Mouse (Mus musculus): ENCODE results near the gene Zfr2. TPM values are rescaled to one million over a fixed set of nuclear protein-coding genes. Genes with fewer than 3 reads are reported as not detected.
A peak's percentile ranks its signal among the peaks of the same experiment; 100 is the strongest.

The Zfr2 gene
- 14.0 and 22.3 TPM in 2 replicates for total RNA-seq (2021)
- long read RNA-seq, partial matches to known transcripts = 1 of 10 reads
- long read RNA-seq, other reads (novel, unspliced or antisense) = 8 of 10 reads

DNA sequence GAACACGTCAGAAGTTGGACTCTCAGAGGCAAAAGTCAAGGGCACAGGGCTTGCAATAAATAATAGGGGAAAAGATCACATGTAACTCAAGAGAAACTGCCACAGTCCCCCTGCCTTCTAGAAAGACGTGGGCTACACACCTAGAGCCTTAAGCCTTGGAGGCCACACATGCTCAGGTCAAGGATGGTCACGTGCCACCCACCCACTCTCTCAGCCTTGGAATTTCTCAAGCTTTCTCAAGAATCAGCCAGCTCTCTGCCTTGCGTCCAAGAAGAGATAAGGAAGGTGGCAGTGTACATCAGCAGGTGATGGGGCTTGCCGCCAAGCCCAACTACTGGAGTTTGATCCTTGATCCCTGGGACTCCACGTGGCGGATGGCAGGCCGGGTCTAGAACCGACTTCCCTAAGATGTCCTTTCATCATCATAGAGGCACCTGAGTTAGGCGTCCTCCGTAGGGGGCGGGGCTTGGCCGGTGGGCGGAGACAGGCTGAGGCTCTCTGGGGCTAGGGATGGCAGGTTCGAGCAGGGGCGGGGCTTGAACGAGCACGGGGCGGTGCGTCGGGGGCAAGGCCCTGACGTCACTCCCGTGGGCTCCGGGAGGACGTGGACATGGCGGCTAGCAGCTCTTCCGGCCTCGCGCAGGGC, at the start of gene Zfr2:
Gene Zfr2 (plus strand): TSS at position 576 of the 646 bp plus-strand sequence.
- peak; percentile 95 for DNase-seq

DNA sequence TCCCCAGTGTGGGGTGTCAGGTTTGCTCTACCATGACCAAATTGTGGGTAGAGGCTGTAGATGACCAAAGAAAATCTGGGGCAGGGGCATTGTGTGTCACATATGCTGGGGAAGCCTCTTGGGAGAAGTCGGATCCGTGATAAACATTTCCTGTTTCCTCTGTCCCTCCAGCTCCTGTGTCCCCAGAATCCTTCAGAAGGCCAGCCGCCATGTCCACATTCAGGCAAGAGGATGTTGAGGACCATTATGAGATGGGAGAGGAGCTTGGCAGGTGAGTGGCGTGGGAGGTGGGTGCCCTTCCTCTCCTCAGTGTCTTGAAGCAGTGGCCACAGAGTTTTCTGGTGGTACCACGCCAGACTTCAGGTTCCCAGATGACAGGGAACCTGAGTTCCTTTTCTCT, 49.1 kb upstream of the Zfr2 start, which contains the start of gene 4930442H23Rik:
Gene 4930442H23Rik (minus strand): TSS at position 45 of the 400 bp plus-strand sequence.
- DNase-seq = no peak

DNA sequence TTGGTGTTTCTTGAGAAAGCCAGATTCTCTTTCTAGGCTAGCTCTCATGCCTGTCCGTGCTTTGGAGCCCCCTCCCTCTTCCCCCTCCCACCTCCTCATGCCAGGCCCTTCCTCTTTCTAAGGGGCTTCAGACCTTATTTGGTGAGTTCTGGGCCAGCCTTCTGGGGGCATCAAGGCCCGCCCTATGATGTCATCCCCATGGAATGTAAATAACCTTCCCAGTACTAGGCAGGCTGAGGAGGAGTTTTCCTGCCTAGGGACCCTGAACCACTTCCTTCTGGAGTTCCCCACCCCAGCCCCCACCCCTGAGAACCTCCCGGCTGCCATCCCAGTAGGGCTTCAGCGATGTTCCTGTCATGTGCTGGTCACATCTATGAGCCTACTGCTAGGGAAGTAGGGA, 48.2 kb upstream of the Zfr2 start:
- no peak for DNase-seq

DNA sequence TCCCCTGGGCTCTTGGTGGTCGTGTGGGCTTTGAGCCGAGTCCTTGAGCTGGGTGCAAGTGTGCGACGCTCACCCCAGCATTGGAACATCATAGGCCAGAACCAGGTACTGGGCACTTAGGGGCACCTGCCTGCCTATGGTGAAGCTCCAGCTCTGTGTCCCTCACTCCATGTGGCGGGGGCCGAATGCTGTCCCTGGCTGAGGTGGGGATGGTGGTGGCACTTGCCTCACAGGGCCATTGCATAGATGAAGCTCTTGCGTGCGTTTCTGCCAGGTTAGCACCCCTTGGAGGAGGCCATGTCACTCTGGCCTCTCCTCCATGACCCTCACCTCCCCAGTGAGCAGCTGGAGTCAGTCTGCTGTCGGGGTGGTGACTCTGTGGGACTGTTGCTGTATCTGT, 45.8 kb upstream of the Zfr2 start:
- DNase-seq = no peak

DNA sequence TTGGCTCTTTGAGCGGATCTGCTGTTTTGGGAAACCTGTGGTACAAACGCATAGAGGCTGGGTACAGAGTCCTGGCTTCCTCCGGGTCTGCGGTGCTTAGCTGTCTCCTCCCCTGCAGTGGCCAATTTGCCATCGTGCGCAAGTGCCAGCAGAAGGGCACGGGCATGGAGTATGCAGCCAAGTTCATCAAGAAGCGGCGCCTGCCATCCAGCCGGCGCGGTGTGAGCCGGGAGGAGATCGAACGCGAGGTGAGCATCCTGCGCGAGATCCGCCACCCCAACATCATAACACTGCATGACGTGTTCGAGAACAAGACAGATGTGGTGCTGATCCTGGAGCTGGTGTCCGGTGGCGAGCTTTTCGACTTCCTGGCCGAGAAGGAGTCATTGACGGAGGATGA, 43.1 kb upstream of the Zfr2 start:
- DNase-seq = no peak

DNA sequence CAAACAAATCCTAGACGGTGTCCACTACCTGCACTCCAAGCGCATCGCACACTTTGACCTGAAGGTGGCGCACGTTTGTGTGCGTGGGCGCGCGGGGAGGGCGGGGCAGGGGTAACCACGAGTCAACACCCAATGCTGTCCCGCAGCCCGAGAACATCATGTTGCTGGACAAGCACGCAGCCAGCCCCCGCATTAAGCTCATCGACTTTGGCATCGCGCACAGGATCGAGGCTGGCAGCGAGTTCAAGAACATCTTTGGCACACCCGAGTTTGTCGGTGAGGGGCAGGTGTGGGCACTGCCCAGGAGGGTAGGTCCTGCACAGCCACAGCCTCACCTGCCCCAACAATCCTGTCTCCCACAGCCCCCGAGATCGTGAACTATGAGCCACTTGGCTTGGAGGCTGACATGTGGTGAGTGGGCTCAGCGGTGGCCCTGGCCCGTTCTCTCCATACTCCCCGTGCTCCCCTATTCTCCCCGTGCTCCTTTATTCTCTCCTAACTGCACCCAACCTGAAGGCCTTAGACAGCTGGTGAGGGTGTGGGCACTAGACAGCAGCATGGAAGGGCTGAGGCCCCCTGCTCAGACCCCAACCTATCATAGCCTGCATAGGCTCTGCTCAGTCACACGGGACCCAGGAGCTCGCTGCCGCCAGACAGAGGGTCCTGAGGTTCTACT, 42.6 kb upstream of the Zfr2 start:
- no peak for DNase-seq

DNA sequence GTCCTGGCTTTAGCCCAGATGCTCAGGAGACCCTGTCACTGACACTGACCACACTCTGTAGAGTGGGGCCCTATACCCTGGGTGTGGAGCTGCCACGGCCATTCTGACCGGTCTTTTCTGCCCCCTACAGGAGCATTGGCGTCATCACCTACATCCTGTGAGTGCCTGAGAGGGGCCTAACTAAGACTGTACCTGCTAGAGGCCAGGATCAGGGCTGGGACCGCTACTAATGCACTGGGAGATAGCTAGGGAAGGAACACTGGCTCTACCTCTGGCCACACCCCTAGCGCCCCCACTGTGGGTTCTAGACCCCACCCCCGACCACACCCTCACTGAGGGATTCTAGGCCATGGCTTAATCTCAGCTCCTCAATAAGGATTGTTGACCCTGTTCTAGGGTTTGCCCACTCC, 42.0 kb upstream of the Zfr2 start:
- DNase-seq = no peak

DNA sequence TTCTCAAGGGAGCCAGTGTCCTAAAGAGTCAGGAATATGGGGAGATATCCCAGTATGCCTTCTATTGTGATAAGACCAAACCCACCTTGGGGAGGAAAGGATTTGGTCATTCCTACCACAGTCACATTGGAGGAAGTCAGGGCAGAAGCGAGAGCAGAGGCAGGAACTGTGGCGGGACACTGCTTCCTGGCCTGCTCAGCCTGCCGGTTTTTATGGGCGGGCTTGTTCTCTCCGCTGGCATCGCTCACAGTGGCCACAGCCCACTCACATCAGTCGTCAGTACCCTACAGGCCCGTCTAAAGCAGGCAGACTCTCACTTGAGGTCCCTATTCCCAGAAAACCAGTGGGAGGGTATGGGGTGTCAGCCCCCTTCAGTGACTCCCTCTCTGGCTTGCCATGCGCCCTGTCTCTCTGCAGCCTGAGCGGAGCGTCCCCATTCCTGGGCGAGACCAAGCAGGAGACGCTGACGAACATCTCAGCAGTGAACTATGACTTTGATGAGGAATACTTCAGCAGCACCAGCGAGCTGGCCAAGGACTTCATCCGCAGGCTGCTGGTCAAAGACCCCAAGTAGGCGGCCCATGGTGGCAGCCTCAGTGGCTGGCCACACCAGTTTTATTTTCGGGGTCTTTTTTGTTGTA, 41.5 kb upstream of the Zfr2 start:
- DNase-seq = no peak

DNA sequence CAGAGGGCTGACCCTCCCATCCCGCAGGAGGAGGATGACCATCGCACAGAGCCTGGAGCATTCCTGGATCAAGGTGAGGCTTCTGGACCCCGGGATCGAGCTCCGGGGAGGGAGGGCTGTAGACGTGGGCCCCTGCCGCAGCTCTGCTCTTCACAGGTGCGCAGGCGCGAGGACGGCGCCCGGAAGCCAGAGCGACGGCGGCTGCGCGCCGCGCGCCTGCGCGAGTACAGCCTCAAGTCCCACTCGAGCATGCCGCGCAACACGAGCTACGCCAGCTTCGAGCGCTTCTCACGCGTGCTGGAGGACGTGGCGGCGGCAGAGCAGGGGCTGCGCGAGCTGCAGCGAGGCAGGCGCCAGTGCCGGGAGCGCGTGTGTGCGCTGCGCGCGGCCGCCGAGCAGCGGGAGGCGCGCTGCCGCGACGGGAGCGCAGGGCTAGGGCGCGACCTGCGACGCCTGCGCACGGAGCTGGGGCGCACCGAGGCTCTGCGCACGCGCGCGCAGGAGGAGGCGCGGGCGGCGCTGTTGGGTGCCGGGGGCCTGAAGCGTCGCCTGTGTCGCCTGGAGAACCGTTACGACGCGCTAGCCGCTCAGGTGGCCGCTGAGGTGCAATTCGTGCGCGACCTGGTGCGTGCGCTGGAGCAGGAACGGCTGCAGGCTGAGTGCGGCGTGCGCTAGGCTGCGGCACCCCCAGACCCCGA, 40.5 kb upstream of the Zfr2 start:
- peak; percentile 83 for DNase-seq

DNA sequence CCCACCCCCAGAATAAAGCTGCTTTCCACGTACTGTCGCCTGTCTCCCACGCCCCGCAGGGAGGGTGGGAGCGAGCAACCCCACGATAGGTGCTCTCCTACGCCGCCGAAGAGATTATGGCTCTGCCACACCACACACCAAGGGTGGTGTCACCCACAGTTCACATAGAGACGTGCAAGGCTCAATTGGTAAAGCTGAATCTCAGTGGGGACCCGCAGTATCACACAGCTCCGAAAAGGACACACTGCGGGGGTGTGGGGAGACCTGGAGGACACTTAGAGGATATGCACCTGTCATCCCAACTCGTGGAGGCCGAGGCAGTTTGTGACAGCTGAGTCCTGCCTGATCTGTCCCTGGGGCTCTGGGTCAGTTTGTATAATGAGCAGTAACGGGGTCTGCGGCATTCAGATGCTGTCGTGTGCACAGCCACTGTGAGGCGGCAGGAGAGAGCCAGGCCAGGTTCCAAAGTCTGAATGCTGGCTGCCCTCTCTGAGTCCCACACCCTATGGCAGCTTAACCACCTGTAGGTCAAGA, 39.9 kb upstream of the Zfr2 start:
- no peak for DNase-seq

DNA sequence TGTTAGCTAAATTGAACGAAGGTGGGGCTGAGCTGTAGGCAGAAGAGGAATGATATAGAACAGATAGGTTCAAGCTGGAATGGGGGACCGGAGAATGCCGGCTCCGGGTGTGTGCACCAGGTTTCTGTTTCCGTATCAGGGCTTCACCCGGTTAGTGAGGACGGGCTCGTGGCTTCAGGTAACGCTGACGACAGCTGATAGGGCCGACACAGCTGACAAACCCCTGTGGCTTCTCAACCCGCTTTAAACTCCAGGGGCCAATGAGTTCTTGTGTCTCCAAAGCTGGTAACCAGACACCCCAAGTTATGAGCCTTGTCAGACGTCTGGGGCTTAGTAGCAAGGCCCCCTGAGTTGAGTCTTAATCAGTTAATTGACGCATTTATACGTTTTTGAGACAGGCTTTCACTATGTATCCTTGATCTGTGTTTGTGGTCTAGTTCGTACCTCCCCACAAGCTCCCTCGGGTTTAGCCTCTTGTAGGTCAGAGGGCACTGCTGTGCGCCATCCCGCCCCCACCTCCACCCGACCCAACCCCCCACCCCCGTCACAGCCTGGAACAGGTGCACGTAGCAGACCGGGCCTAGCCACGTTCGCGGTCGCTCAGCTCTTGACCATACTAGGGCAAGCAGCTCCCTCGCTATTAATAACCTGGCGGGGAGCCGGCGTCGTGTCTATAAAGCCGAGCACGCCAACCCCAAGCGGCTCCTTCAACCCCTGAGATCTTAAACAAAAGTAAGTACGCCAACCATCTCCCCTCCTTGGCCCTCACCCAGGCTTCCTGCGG, 38.8 kb upstream of the Zfr2 start:
- DNase-seq = no peak

DNA sequence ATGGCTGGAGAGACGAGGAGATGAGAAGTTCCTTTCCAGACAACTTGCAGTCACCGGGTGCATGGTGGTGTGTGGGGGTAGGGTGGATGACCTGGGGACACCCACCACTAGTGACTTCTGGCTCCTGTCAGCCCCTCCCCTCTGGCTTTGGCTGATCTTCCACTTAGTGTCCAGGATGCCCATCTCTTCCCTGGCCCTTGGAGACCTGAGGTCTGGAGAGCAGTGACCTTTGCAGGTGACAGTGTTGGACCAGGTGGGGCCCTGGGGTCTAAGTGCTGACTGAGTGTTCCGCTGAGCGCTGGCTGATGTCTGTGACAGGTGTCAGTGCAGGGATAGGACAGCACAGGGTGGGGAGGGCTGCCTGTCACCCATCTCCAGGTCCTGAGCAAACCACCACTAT, 37.7 kb upstream of the Zfr2 start:
- DNase-seq = no peak

DNA sequence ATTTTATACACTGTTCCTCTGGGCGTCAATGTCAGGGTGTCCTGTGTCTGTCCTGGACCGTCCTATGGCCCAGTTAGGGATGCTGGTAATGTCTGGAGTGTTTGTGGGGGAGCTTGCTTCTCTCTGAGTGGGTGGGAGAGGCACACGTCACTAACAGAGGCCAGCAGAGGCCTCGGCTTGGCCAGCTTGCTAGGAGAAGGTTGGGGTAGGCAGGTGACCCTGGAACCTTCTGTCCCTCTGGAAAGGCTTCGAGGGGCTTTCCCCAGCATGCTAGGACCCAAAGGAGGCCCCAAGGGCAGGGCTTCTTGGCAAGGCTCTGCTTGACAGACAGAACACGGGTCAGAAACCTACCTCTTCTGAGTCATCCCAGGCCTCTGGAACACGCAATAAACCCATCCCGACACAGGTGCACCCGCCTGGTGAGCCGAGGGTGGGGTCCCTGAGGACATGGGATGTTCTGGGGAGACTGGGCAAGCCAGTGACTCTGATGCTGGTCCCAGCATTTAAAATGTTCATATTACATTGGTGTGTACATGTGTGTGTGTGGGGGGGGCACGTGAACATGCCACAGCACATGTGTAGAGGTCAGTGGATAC, 36.4 kb upstream of the Zfr2 start:
- no peak for DNase-seq

DNA sequence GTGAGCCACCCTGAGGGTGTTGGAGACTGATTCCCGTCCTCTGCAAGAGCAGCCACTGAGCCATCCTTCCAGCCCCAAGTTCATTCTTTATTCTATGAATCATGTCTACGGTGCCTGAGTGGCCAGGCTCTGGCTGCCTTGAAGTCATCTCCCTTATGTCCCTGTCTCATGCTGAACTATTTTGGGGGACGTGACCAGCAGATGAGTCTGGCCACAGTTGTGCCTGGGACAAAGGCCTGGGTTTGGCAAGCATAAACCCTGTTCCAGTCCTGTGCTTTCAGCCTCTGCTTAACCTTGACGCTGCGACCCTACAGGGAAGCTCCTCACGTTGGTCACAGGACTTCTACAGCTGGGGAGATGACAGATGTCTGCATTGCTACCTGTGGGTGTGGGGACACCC, 35.6 kb upstream of the Zfr2 start:
- DNase-seq = no peak

DNA sequence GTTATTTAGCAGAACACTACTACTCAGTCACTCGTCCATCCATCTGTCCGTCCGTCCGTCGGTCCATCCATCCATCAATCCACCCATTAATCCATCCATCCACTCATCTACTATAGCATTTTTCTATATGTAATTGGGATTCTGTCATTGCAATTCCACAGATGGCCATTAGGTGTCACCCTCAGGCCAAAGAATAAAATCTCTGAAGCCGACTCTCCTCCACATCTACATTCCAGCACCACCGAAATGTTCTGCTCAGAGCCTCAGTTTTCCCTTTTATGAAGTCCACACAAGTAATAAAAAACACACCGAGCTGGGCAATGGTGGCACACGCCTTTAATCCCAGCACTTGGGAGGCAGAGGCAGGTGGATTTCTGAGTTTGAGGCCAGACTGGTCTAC, 34.7 kb upstream of the Zfr2 start:
- no peak for DNase-seq

DNA sequence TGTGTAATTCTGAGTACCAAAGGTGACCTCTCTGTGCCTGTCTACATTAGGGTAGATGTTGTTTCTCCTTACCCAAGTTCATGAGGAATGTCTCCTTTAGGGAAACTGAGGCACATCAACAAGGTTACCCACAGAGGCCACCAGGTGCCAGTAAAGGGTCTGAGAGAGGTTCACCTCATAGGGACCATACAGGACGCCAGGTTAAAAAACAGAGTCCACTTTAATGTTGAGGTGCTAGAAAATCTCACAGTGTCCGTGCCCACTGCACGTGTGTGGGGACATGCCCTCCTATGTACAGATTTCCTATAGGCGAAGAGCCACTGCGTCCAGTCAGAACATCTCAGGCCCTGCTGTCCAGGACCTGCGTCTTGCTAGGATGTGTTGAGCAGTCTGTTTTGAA, 34.0 kb upstream of the Zfr2 start:
- DNase-seq = no peak

DNA sequence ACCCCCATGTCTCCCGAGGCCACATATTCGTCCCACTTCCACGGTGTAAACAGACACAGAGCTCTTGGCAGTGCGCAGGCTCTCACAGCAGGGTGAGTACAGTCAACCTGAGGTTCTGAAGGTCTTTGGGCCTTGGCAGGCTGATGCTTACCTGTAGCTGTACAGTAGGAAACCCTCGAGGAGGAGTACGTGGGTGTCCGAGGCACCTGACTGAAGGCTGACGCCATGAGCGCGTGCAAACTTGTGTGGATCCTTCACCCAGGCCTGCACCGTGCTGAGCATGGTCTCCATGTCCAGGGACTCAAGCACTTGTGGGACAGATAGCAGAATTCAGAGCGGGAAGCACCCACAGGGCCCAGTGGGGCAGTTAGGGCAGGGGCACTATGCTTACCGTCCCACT, 32.8 kb upstream of the Zfr2 start:
- DNase-seq = no peak

DNA sequence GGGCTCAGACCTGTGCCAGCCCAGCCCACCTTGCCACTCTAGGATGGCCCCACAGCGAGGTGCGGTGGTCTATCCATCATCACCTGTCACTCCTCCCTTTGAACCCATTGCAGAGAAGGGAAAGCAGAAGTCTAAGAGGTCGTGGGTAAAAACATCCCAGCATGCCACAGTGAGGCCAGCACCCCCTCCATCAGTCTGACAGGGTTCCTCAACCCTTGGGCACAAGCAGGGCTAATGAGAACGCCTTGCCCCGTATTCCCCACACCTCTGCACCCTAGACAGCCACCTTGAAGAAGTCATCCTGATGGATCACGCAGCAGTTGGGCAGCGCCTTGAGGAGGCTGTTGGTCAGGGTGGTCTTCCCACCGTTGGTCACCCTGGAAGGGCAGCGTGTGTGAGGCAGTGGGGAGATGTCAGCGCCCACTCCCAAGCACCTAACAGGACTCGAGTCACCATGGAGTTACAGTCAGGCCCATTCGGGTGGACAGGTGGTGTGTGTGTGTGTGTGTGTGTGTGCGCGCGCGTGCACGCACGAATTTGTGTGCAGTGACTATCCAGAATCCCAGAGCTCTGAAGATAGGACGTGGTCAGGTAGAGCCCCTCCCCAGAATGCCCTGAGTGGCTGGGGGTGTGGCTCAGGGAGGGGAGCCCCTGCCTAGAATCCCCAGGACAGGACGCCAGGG, 32.2 kb upstream of the Zfr2 start:
- DNase-seq = no peak

DNA sequence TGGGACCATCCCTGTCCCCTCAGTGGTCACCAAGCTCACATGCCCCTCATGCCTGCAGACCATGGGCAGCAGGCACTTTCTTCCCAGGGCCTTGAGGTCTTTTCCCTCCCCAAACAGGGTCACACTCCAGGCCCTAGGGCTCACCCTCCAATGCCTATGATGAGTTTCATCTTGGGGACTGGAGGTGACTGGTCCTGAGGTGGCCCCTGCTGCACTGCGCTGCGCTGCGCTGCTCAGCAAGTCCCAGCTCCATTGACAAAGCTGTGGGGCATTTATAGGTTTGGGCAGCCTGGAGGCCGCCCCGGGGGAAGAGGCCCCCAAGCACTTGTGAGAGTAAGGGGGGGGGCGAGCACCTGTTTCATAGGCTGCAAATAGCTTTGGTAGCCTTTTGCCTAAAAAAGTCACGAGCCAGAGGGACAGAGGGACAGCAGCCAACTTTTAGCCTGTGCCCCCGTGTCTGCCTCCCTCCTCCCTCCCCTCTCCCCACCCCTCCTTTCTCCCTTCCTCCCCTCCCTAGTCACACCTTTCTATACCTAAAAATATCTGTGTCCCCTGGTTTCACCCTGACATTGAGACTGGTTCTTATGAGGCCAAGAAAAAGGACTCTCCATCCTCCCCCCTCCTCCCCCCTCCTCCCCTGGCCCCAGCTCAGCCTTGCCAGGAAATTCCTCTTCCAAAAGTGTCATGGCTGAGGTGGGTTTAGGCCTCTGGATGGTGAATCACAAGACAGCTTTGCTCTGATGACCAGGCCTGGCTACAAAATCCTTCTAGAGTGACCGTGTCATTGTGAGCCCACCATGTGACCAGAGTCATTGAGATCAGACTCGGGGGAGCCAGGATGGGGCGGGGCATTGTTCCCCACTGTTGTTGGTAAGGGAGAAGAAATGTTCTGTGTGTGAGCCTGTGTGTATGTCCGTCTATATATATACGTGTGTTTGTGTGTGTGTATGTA, 30.9 kb upstream of the Zfr2 start, which contains the start of gene Nmrk2:
Gene Nmrk2 (minus strand): TSS at position 245 of the 952 bp plus-strand sequence.
- no peak for DNase-seq

All from adrenal gland, postnatal 25 days (tissue).